Mouse (Mus musculus) small intestine, adult 2 months (tissue): Measurements from ENCODE around the gene Itgav.

Experiments used
- CTCF ChIP-seq: fragments of 200-500 bp; IDR thresholded peaks from 2 replicates; pipeline ENCODE4 v1.5.1; 2012; ENCODE audit warnings: low read depth, mild to moderate bottlenecking, control low read depth, inconsistent platforms, low read length, moderate library complexity, mixed read lengths; ENCODE audit not compliant: insufficient replicate concordance, insufficient read length; ENCODE audit errors: extremely low read depth
- POLR2A ChIP-seq: fragments of 200-500 bp; IDR thresholded peaks from 2 replicates; pipeline ENCODE4 v1.6.1; 2012; ENCODE audit warnings: low read depth, mild to moderate bottlenecking, control low read depth, inconsistent platforms, low read length, moderate library complexity

GRCm38 (mm10) chr2:83813273-83813892, 89.2 kb downstream of the Itgav start:
- no peak for TF ChIP-seq POLR2A
- TF ChIP-seq CTCF, result no peak
